ENCODE assay signal across 8 mouse cellular contexts in the genomic region with DNA sequence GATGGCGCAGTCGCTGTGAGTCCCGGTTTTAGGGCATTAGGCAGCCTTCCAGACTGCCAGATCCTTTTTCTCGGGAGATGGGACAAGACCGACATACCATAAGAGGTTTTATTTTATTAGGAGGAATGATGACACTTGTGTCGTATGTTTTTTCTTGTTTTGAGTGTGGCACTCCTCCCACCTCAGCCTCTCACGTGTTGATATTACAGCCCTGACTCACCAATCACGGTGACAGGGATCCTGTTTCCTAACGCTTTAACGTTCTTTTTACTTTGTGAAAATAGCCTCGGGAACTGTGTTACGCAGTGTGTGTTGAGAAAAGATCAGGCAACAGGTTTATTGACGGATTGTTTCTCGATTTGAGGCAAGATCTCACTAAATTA. TPM values are rescaled to one million over a fixed set of nuclear protein-coding genes. Genes with fewer than 3 reads are reported as not detected.
DNase-seq lines count a peak whose midpoint lies in the region; ATAC-seq and TF ChIP-seq lines count a peak whose summit lies in the region.

No protein-coding gene starts in this region.

- DNase-seq in gastrocnemius, adult 2 months: peak; percentile 39
- no peak for DNase-seq in gastrocnemius, postnatal 4 days (ENCODE audit: low spot score in 2 of 2)
- peak; percentile 36 to 47 for DNase-seq in B cell, adult 2 months
- DNase-seq in testis, postnatal 14 days (ENCODE audit: low spot score): no peak

- TF ChIP-seq CTCF in gastrocnemius, adult 2 months (IDR thresholded peaks at IDR 0.05): no peak
- no peak for TF ChIP-seq CTCF in bone marrow macrophage, adult 2 months (IDR thresholded peaks at IDR 0.05; ENCODE audit: low read depth, low read length)

- H3K9ac ChIP-seq in heart, embryonic 11.5 days (ENCODE audit: low read depth, low read length): peak overlapping the region; percentile 93
- H3K9ac ChIP-seq in limb, embryonic 15.5 days: peak overlapping the region; percentile 92
- peak overlapping the region; percentile 95 for H3K9ac ChIP-seq in midbrain, embryonic 16.5 days (ENCODE audit: low read depth, low read length)

- 8% methylated on average over 14 of the region's 14 CpGs for WGBS in heart, embryonic 11.5 days (ENCODE audit: insufficient replicate concordance)
- 2% methylated on average over 14 of the region's 14 CpGs for WGBS in limb, embryonic 15.5 days
- 8% methylated on average over 14 of the region's 14 CpGs for WGBS in midbrain, embryonic 16.5 days

- H3K4me3 ChIP-seq in gastrocnemius, adult 2 months: peak overlapping the region; percentile 93
- H3K4me3 ChIP-seq in bone marrow macrophage, adult 2 months (ENCODE audit: insufficient read depth, low read length): peak overlapping the region; percentile 100
- peak overlapping the region; percentile 99 for H3K4me3 ChIP-seq in heart, embryonic 11.5 days (ENCODE audit: low read depth, low read length)
- H3K4me3 ChIP-seq in limb, embryonic 15.5 days: peak overlapping the region; percentile 99
- H3K4me3 ChIP-seq in midbrain, embryonic 16.5 days (ENCODE audit: low read depth, low read length): peak overlapping the region; percentile 99

- no peaks in the 10 kb centered on the region for H3K27me3 ChIP-seq in heart, embryonic 11.5 days (ENCODE audit: control insufficient read depth, insufficient read depth, low read length)
- H3K27me3 ChIP-seq in limb, embryonic 15.5 days: no peaks in the 10 kb centered on the region
- no peaks in the 10 kb centered on the region for H3K27me3 ChIP-seq in midbrain, embryonic 16.5 days (ENCODE audit: control insufficient read depth, insufficient read depth, low read depth, low read length)

- intact Hi-C loops in gastrocnemius, adult 2 months (cut with DNase I): loop anchor here (2.0 to 5.0 kb wide), 2 partner anchors 54 to 102 kb away; a partner anchor contains a TSS

- TF ChIP-seq POLR2A in bone marrow macrophage, adult 2 months (IDR thresholded peaks at IDR 0.05; ENCODE audit: borderline replicate concordance, low read depth, low read length): no peak

- H3K36me3 ChIP-seq in heart, embryonic 11.5 days (ENCODE audit: control insufficient read depth, insufficient read depth, low read length): peaks cover 15% of the 10 kb centered on the region
- H3K36me3 ChIP-seq in limb, embryonic 15.5 days: peaks cover 28% of the 10 kb centered on the region
- H3K36me3 ChIP-seq in midbrain, embryonic 16.5 days (ENCODE audit: control insufficient read depth, insufficient read depth, low read length): peaks cover 15% of the 10 kb centered on the region

- peak overlapping the region; percentile 96 for H3K27ac ChIP-seq in gastrocnemius, adult 2 months
- peak overlapping the region; percentile 42 for H3K27ac ChIP-seq in bone marrow macrophage, adult 2 months (ENCODE audit: insufficient read depth, low read depth, low read length)
- H3K27ac ChIP-seq in heart, embryonic 11.5 days (ENCODE audit: low read depth, low read length): peak overlapping the region; percentile 89; the same call in 1 of the 2 replicates
- peak overlapping the region; percentile 93 for H3K27ac ChIP-seq in limb, embryonic 15.5 days
- peak overlapping the region; percentile 92 for H3K27ac ChIP-seq in midbrain, embryonic 16.5 days (ENCODE audit: low read length)

- no peaks in the 10 kb centered on the region for H3K9me3 ChIP-seq in heart, embryonic 11.5 days (replicated peaks; ENCODE audit: control insufficient read depth, low read length)
- H3K9me3 ChIP-seq in limb, embryonic 15.5 days: no peaks in the 10 kb centered on the region
- no peaks in the 10 kb centered on the region for H3K9me3 ChIP-seq in midbrain, embryonic 16.5 days (replicated peaks; ENCODE audit: control insufficient read depth, low read length, poor library complexity, severe bottlenecking)

- no peak for ATAC-seq in heart, embryonic 11.5 days (replicated peaks; ENCODE audit: insufficient number of reproducible peaks, low FRiP score, low TSS enrichment)
- ATAC-seq in limb, embryonic 15.5 days (ENCODE audit: insufficient number of reproducible peaks, low FRiP score, low TSS enrichment, low read depth): no peak
- no peak for ATAC-seq in midbrain, embryonic 16.5 days

- peaks cover 18% of the 10 kb centered on the region for H3K4me1 ChIP-seq in bone marrow macrophage, adult 2 months (ENCODE audit: control insufficient read depth, insufficient read depth, low read length)
- peaks cover 5% of the 10 kb centered on the region for H3K4me1 ChIP-seq in heart, embryonic 11.5 days (ENCODE audit: control insufficient read depth, insufficient read depth, low read length)
- peaks cover 20% of the 10 kb centered on the region for H3K4me1 ChIP-seq in limb, embryonic 15.5 days
- H3K4me1 ChIP-seq in midbrain, embryonic 16.5 days (ENCODE audit: control insufficient read depth, insufficient read depth, low read length): peaks cover 22% of the 10 kb centered on the region

- H3K4me2 ChIP-seq in heart, embryonic 11.5 days: peak overlapping the region; percentile 83
- peak overlapping the region; percentile 81 for H3K4me2 ChIP-seq in limb, embryonic 15.5 days
- H3K4me2 ChIP-seq in midbrain, embryonic 16.5 days (ENCODE audit: low read length): peak overlapping the region; percentile 68

RNA-seq across cellular contexts. Expression of a gene that starts 1.2 kb away (rescaled TPM):
- 10 to 100 TPM; 12.4 to 13.0 TPM for total RNA-seq in gastrocnemius, adult 2 months (2021)
- 10 to 100 TPM in 1 of 2 experiments, 1 to 10 TPM in 1; 9.5 to 11.5 TPM for total RNA-seq in gastrocnemius, postnatal 4 days (2021)
- polyA plus RNA-seq in bone marrow macrophage, adult 2 months (2012; ENCODE audit: insufficient read depth, insufficient read length, missing spikeins): 13.4 and 13.9 TPM in 2 replicates
- 13.3 and 13.8 TPM in 2 replicates for polyA plus RNA-seq in heart, embryonic 11.5 days (2014; fragmentation: Nextera tagmentation; extraction: Ambion mirVana)
- 17.7 and 20.9 TPM in 2 replicates for polyA plus RNA-seq in limb, embryonic 15.5 days (2015; fragmentation: Nextera tagmentation; extraction: Ambion mirVana)
- 24.6 and 25.4 TPM in 2 replicates for polyA plus RNA-seq in midbrain, embryonic 16.5 days (2015; fragmentation: Nextera tagmentation; extraction: Ambion mirVana)

RNA-seq across cellular contexts. Expression of a gene that starts 8.8 kb away (rescaled TPM):
- 100 to 1,000 TPM; 585 to 675 TPM for total RNA-seq in gastrocnemius, adult 2 months (2021)
- total RNA-seq in gastrocnemius, postnatal 4 days (2021): 100 to 1,000 TPM; 945 to 977 TPM
- 1,052 and 1,077 TPM in 2 replicates for polyA plus RNA-seq in bone marrow macrophage, adult 2 months (2012; ENCODE audit: insufficient read depth, insufficient read length, missing spikeins)
- polyA plus RNA-seq in heart, embryonic 11.5 days (2014; fragmentation: Nextera tagmentation; extraction: Ambion mirVana): 617 and 672 TPM in 2 replicates
- 617 and 730 TPM in 2 replicates for polyA plus RNA-seq in limb, embryonic 15.5 days (2015; fragmentation: Nextera tagmentation; extraction: Ambion mirVana)
- polyA plus RNA-seq in midbrain, embryonic 16.5 days (2015; fragmentation: Nextera tagmentation; extraction: Ambion mirVana): 436 and 460 TPM in 2 replicates

RNA-seq across cellular contexts. Expression of a gene that starts 40.2 kb away (rescaled TPM):
- 1 to 10 TPM; 5.8 to 6.3 TPM for total RNA-seq in gastrocnemius, adult 2 months (2021)
- 1 to 10 TPM; 5.4 to 7.9 TPM for total RNA-seq in gastrocnemius, postnatal 4 days (2021)
- polyA plus RNA-seq in bone marrow macrophage, adult 2 months (2012; ENCODE audit: insufficient read depth, insufficient read length, missing spikeins): 3.5 and 4.8 TPM in 2 replicates
- polyA plus RNA-seq in heart, embryonic 11.5 days (2014; fragmentation: Nextera tagmentation; extraction: Ambion mirVana): 7.4 and 11.9 TPM in 2 replicates
- 7.2 and 8.6 TPM in 2 replicates for polyA plus RNA-seq in limb, embryonic 15.5 days (2015; fragmentation: Nextera tagmentation; extraction: Ambion mirVana)
- 12.1 and 12.2 TPM in 2 replicates for polyA plus RNA-seq in midbrain, embryonic 16.5 days (2015; fragmentation: Nextera tagmentation; extraction: Ambion mirVana)

RNA-seq across cellular contexts. Expression of a gene that starts 54.6 kb away (rescaled TPM):
- 10 to 100 TPM; 55.9 to 62.6 TPM for total RNA-seq in gastrocnemius, adult 2 months (2021)
- total RNA-seq in gastrocnemius, postnatal 4 days (2021): 10 to 100 TPM; 59.0 to 66.2 TPM
- polyA plus RNA-seq in bone marrow macrophage, adult 2 months (2012; ENCODE audit: insufficient read depth, insufficient read length, missing spikeins): 116 and 125 TPM in 2 replicates
- polyA plus RNA-seq in heart, embryonic 11.5 days (2014; fragmentation: Nextera tagmentation; extraction: Ambion mirVana): 172 and 199 TPM in 2 replicates
- polyA plus RNA-seq in limb, embryonic 15.5 days (2015; fragmentation: Nextera tagmentation; extraction: Ambion mirVana): 220 and 225 TPM in 2 replicates
- 216 and 227 TPM in 2 replicates for polyA plus RNA-seq in midbrain, embryonic 16.5 days (2015; fragmentation: Nextera tagmentation; extraction: Ambion mirVana)

Comparison
In these comparisons a context has a peak if more than half of its experiments do, and no peak if none do; other contexts are left out.
1. DNase-seq: peak in gastrocnemius, adult 2 months (single experiment) and B cell, adult 2 months (2 of 2); none in gastrocnemius, postnatal 4 days (0 of 2) and testis, postnatal 14 days (single experiment).
2. H3K27ac ChIP-seq: peak in every context shown above with its lines; median percentile 96 in gastrocnemius, adult 2 months; 93 in limb, embryonic 15.5 days; 92 in midbrain, embryonic 16.5 days; 89 in heart, embryonic 11.5 days; 42 in bone marrow macrophage, adult 2 months.
3. Peak in every context shown above with its lines, with median percentiles within 50 percentile points of each other: H3K4me3 ChIP-seq, H3K4me2 ChIP-seq and H3K9ac ChIP-seq.